Mouse (Mus musculus) ES-Bruce4 (cell line): ENCODE data around the gene Zfp319. TPM values are rescaled to one million over a fixed set of nuclear protein-coding genes. Genes with fewer than 3 reads are reported as not detected.

ENCODE experiments used
- H3K27ac ChIP-seq: 2 replicates; pipeline ENCODE4 v1.5.1; 2012; ENCODE audit warnings: low read length, inconsistent platforms; ENCODE audit not compliant: insufficient read depth
- H3K27me3 ChIP-seq: 2 replicates; pipeline ENCODE4 v1.6.1; 2012; ENCODE audit warnings: mild to moderate bottlenecking, low read length, inconsistent platforms; ENCODE audit not compliant: control insufficient read depth, poor library complexity, insufficient read depth, severe bottlenecking
- H3K36me3 ChIP-seq: 2 replicates; pipeline ENCODE4 v1.6.1; 2012; ENCODE audit warnings: inconsistent platforms, mild to moderate bottlenecking, low read length, moderate library complexity; ENCODE audit not compliant: control insufficient read depth, poor library complexity, insufficient read depth, severe bottlenecking
- H3K4me1 ChIP-seq: one replicate; pipeline ENCODE4 v1.8.1; 2011; ENCODE audit warnings: low read length; ENCODE audit not compliant: control insufficient read depth, insufficient read depth
- H3K4me3 ChIP-seq: 2 replicates; pipeline ENCODE4 v1.5.1; 2011; ENCODE audit warnings: low read depth, mild to moderate bottlenecking, low read length
- H3K9ac ChIP-seq: 2 replicates; pipeline ENCODE4 v1.6.1; 2012; ENCODE audit warnings: low read depth, mild to moderate bottlenecking, inconsistent platforms; ENCODE audit not compliant: poor library complexity, severe bottlenecking
- H3K9me3 ChIP-seq: replicated peaks from 2 replicates; pipeline ENCODE4 v1.6.1; 2012; ENCODE audit warnings: mild to moderate bottlenecking, low read length, inconsistent platforms; ENCODE audit not compliant: control insufficient read depth, poor library complexity, insufficient read depth, severe bottlenecking
- CTCF ChIP-seq: IDR thresholded peaks from one replicate; pipeline ENCODE4 v1.8.1; 2011; ENCODE audit warnings: low read depth, low read length
- EP300 ChIP-seq: IDR thresholded peaks from 2 replicates; pipeline ENCODE4 v1.6.1; 2011; ENCODE audit warnings: low read depth, low read length; ENCODE audit not compliant: insufficient read depth
- POLR2A ChIP-seq: IDR thresholded peaks from one replicate; pipeline ENCODE4 v1.8.1; 2011; ENCODE audit warnings: low read length; ENCODE audit not compliant: insufficient read depth
- polyA plus RNA-seq: library from polyadenylated mRNA; stranded (reverse); fragments of >200 nt; gene quantifications from 2 replicates; pipeline ENCODE4 v1.2.4, GENCODE M21; 2011; ENCODE audit warnings: low read depth; ENCODE audit not compliant: missing spikeins, insufficient read depth, insufficient read length

Zfp319 gene
- polyA plus RNA-seq, 1 experiment, result 2.8 TPM

DNA sequence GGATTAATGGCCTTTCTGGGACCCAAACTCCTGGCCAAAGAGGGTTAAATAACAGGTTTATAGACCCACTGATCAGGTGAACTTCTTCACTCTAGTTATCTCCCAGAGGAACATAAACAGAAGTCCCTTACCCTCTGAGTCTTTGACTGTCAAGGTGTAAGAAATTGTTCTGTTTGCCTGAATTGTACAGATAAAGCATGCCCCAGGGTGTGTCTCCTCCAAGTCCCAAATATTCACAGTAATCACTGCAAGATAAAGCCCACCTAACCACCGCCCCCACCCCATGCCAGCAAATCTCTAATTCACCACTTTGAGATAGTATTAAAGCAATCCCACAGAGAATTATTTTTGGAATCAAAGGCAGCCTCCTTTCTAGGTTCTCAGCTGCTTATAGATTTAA, 1.4 kb downstream of the Zfp319 start:
- H3K36me3 ChIP-seq, result no peaks in the 10 kb centered on the region
- no peak for TF ChIP-seq EP300
- no peak for TF ChIP-seq POLR2A
- no peak for TF ChIP-seq CTCF
- no peak overlapping the region for H3K4me3 ChIP-seq
- no peaks in the 10 kb centered on the region for H3K4me1 ChIP-seq
- H3K9me3 ChIP-seq, result no peaks in the 10 kb centered on the region
- peak overlapping the region; percentile 91; the same call in 1 of the 2 replicates for H3K9ac ChIP-seq
- H3K27ac ChIP-seq, result no peak overlapping the region
- H3K27me3 ChIP-seq, result no peaks in the 10 kb centered on the region

DNA sequence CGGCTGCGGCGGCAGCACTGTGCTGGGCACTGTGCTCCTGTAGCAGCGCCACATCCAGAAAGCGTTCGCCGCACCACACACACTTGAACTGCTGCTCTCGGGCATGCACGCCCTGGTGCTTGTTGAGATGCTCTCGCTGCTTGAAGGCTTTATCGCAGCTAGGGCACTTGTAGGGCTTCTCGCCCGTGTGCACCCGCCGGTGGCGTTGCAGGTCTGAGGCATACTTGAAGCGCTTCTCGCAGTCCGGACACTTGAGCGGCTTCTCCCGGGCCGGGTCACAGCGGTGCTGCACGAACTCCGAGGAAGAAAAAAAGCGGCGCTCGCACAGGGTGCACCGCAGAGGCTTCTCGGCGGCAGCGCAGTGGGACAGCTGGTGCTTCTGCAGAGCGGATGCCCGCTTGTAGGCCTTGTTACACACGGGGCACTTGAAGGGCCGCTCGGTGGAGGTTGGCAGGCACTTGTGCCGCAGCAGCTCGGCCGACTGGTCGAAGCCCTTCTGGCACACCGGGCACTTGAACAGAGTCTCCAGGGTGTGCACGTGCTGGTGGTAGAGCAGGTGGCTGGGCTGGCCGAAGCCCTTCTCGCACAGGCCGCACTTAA, 3.8 kb downstream of the Zfp319 start:
- H3K4me3 ChIP-seq, result peak overlapping the region; percentile 25
- H3K27me3 ChIP-seq, result no peaks in the 10 kb centered on the region
- H3K4me1 ChIP-seq, result no peaks in the 10 kb centered on the region
- no peaks in the 10 kb centered on the region for H3K9me3 ChIP-seq
- H3K36me3 ChIP-seq, result no peaks in the 10 kb centered on the region
- no peak for TF ChIP-seq EP300
- no peak for TF ChIP-seq CTCF
- no peak for TF ChIP-seq POLR2A
- H3K9ac ChIP-seq, result peak overlapping the region; percentile 6
- no peak overlapping the region for H3K27ac ChIP-seq

DNA sequence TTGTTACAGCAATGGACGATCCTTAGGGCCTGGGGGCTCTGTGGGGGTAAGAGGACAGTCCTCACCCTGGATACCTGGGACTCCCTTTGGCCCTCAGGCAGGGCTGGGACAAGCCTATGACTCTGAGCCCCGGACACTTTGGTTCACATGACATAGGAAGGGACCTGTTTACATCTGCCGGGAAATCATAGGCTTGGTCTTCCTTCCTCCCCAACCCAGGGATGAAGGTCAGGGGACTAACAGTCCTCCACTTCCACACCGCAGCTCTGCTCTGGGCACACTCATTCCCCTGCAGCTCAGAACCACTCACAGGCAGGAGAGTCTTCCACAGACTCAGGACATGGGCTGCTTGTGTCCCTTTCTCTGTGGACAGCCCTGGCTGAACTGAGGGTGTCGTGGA, 4.9 kb downstream of the Zfp319 start:
- no peak overlapping the region for H3K4me3 ChIP-seq
- H3K9ac ChIP-seq, result no peak overlapping the region
- no peaks in the 10 kb centered on the region for H3K9me3 ChIP-seq
- no peak overlapping the region for H3K27ac ChIP-seq
- no peaks in the 10 kb centered on the region for H3K27me3 ChIP-seq
- H3K4me1 ChIP-seq, result no peaks in the 10 kb centered on the region
- TF ChIP-seq EP300 (no peak), POLR2A (no peak), CTCF (no peak)
- H3K36me3 ChIP-seq, result no peaks in the 10 kb centered on the region

DNA sequence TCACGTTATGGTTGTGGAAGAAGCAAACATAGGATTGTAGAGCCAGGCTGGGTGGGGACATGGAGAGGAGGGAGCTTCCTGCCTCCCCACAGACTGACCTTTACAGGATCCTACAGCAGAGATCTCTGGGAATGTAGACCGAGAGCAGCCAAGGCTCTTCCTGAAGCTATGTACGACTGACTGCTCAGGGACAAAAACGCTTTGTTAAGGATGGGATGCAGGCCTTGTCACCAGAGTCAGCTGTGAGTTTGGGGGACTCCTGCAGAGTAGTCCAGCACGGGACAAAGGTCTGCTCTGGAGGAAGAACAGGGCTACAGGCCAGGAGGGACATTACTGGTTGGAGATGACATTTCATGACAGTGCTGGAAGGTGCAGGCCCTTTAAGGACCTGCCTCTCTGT, 7.1 kb downstream of the Zfp319 start:
- no peaks in the 10 kb centered on the region for H3K9me3 ChIP-seq
- H3K4me1 ChIP-seq, result no peaks in the 10 kb centered on the region
- H3K9ac ChIP-seq, result no peak overlapping the region
- no peak overlapping the region for H3K27ac ChIP-seq
- TF ChIP-seq POLR2A, result no peak
- TF ChIP-seq CTCF, result no peak
- no peak for TF ChIP-seq EP300
- no peaks in the 10 kb centered on the region for H3K36me3 ChIP-seq
- no peak overlapping the region for H3K4me3 ChIP-seq
- H3K27me3 ChIP-seq, result no peaks in the 10 kb centered on the region

DNA sequence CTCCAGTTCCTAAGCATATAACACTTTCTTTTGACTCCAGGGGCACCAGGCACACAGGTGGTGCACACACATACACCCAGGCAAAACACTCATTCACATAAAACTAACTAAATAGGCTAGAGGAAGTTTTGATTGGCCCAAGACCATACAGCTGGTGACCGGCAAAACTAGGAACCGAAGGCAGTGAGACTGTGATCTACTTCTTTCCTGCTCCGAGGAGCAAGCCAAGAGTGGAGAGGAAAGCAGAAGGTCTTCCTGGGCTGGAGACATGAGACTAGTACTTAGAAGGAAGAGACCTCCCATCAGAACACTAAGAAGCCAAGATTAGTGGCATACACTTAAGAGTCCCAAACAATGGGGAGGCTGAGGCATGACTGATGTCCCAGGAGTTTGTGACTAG, 8.5 kb downstream of the Zfp319 start:
- Histone ChIP-seq H3K9me3 (no peaks in the 10 kb centered on the region), H3K4me3 (no peak overlapping the region), H3K4me1 (no peaks in the 10 kb centered on the region), H3K27ac (no peak overlapping the region), H3K27me3 (no peaks in the 10 kb centered on the region), H3K36me3 (no peaks in the 10 kb centered on the region), H3K9ac (no peak overlapping the region)
- no peak for TF ChIP-seq EP300
- TF ChIP-seq POLR2A, result no peak
- TF ChIP-seq CTCF, result no peak

DNA sequence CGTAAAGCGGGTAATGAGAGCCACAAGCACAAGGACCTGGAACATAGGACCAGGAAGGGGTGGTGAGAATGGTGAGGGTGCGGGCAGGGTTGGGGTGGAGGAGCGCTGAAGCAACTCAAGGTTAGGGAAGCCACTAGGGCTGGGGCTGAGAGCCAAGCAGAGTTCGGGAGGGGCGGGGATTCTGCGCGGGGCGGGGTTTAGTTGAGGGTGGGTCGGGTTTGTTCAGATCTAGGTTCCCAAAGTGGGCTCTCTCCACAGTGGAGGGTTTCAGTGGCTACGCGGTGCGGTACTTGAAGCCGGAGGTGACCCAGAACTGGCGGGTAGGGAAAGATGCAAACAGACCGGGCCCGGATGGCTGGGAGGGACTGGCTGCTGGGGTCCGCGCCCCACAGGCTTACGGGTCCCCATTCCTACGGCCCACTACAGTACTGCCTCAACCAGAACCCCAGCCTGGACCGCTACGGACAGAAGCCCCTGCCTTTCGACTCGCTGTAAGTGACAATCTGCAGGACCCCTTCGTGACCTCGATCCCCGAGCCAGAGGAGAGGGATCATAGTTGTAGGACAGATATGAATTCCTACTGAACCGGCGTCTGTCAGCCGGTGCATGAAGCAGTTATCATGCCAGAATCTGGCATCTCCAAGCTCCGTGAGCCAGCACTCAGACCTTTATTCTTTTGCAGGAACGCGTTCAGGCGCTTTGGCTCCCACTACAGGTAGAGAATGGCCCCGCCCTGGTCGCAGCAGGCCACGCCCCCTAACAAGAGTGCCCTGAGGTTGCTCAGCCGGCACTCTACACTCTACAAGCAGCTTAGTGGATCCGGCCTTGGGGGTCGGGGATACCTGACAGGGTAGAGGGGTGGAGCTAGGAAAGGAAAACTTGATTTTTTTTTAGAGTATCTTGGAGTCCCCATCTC, 11.3 kb downstream of the Zfp319 start:
- Histone ChIP-seq H3K9ac (peak overlapping the region; percentile 55), H3K36me3 (no peaks in the 10 kb centered on the region), H3K27me3 (no peaks in the 10 kb centered on the region), H3K4me3 (peak overlapping the region; percentile 67), H3K27ac (no peak overlapping the region), H3K4me1 (no peaks in the 10 kb centered on the region), H3K9me3 (no peaks in the 10 kb centered on the region)
- TF ChIP-seq CTCF (peak; percentile 35), EP300 (no peak)
